Mouse (Mus musculus): ENCODE results near the gene Proser1. TPM values are rescaled to one million over a fixed set of nuclear protein-coding genes. Genes with fewer than 3 reads are reported as not detected.

Proser1 gene
- polyA plus RNA-seq, 1 experiment from 2014 or later: 17.6 TPM

GRCm38 (mm10) chr3:53469650-53470049 lies 6.2 kb downstream of the Proser1 start:
- H3K4me1 ChIP-seq (ENCODE audit: control insufficient read depth, insufficient read depth, low read length): peaks cover 18% of the 10 kb centered on the region
- H3K4me3 ChIP-seq (ENCODE audit: low read depth, low read length): no peak overlapping the region
- H3K27me3 ChIP-seq (ENCODE audit: control insufficient read depth, insufficient read depth, low read length): no peaks in the 10 kb centered on the region
- WGBS (ENCODE audit: insufficient replicate concordance): 95% methylated on average over 5 of the region's 5 CpGs
- no peak overlapping the region for H3K9ac ChIP-seq (ENCODE audit: low read depth, low read length)
- no peak overlapping the region for H3K27ac ChIP-seq (ENCODE audit: low read depth, low read length)
- no peak overlapping the region for H3K4me2 ChIP-seq
- no peak for ATAC-seq (replicated peaks; ENCODE audit: insufficient number of reproducible peaks, low FRiP score, low TSS enrichment)
- peaks cover 11% of the 10 kb centered on the region for H3K36me3 ChIP-seq (ENCODE audit: control insufficient read depth, insufficient read depth, low read length)
- H3K9me3 ChIP-seq (replicated peaks; ENCODE audit: control insufficient read depth, low read length): no peaks in the 10 kb centered on the region

GRCm38 (mm10) chr3:53472061-53472460 lies 8.6 kb downstream of the Proser1 start:
- Histone ChIP-seq H3K4me1 (ENCODE audit: control insufficient read depth, insufficient read depth, low read length) (peaks cover 4% of the 10 kb centered on the region; the same call in 1 of the 2 replicates), H3K4me2 (no peak overlapping the region), H3K4me3 (ENCODE audit: low read depth, low read length) (no peak overlapping the region), H3K27me3 (ENCODE audit: control insufficient read depth, insufficient read depth, low read length) (no peaks in the 10 kb centered on the region), H3K36me3 (ENCODE audit: control insufficient read depth, insufficient read depth, low read length) (peaks cover 23% of the 10 kb centered on the region), H3K9ac (ENCODE audit: low read depth, low read length) (no peak overlapping the region), H3K27ac (ENCODE audit: low read depth, low read length) (no peak overlapping the region), H3K9me3 (replicated peaks; ENCODE audit: control insufficient read depth, low read length) (no peaks in the 10 kb centered on the region)
- no peak for ATAC-seq (replicated peaks; ENCODE audit: insufficient number of reproducible peaks, low FRiP score, low TSS enrichment)
- 94% methylated on average over 5 of the region's 5 CpGs for WGBS (ENCODE audit: insufficient replicate concordance)

- H3K27me3 ChIP-seq (ENCODE audit: control insufficient read depth, insufficient read depth, low read length): no peaks in the 10 kb centered on the region
- WGBS (ENCODE audit: insufficient replicate concordance): 77% methylated on average over 4 of the region's 4 CpGs
- H3K4me3 ChIP-seq (ENCODE audit: low read depth, low read length): no peak overlapping the region
- H3K27ac ChIP-seq (ENCODE audit: low read depth, low read length): no peak overlapping the region
- peaks cover 40% of the 10 kb centered on the region for H3K36me3 ChIP-seq (ENCODE audit: control insufficient read depth, insufficient read depth, low read length)
- no peak for ATAC-seq (replicated peaks; ENCODE audit: insufficient number of reproducible peaks, low FRiP score, low TSS enrichment)
- no peak overlapping the region for H3K4me2 ChIP-seq
- no peaks in the 10 kb centered on the region for H3K4me1 ChIP-seq (ENCODE audit: control insufficient read depth, insufficient read depth, low read length)
- no peaks in the 10 kb centered on the region for H3K9me3 ChIP-seq (replicated peaks; ENCODE audit: control insufficient read depth, low read length)
- no peak overlapping the region for H3K9ac ChIP-seq (ENCODE audit: low read depth, low read length)
These were observed 10.7 kb downstream of the Proser1 start for GRCm38 (mm10) chr3:53474179-53474578.

GRCm38 (mm10) chr3:53475889-53476288 lies 12.4 kb downstream of the Proser1 start:
- H3K4me3 ChIP-seq (ENCODE audit: low read depth, low read length): no peak overlapping the region
- no peak overlapping the region for H3K4me2 ChIP-seq
- WGBS (ENCODE audit: insufficient replicate concordance): 56% methylated on average over 6 of the region's 6 CpGs
- no peaks in the 10 kb centered on the region for H3K4me1 ChIP-seq (ENCODE audit: control insufficient read depth, insufficient read depth, low read length)
- H3K9ac ChIP-seq (ENCODE audit: low read depth, low read length): no peak overlapping the region
- H3K9me3 ChIP-seq (replicated peaks; ENCODE audit: control insufficient read depth, low read length): no peaks in the 10 kb centered on the region
- H3K27ac ChIP-seq (ENCODE audit: low read depth, low read length): no peak overlapping the region
- ATAC-seq (replicated peaks; ENCODE audit: insufficient number of reproducible peaks, low FRiP score, low TSS enrichment): no peak
- H3K27me3 ChIP-seq (ENCODE audit: control insufficient read depth, insufficient read depth, low read length): no peaks in the 10 kb centered on the region
- peaks cover 46% of the 10 kb centered on the region for H3K36me3 ChIP-seq (ENCODE audit: control insufficient read depth, insufficient read depth, low read length)

GRCm38 (mm10) chr3:53477468-53477867 lies 14.0 kb downstream of the Proser1 start:
- no peaks in the 10 kb centered on the region for H3K27me3 ChIP-seq (ENCODE audit: control insufficient read depth, insufficient read depth, low read length)
- H3K27ac ChIP-seq (ENCODE audit: low read depth, low read length): no peak overlapping the region
- no peaks in the 10 kb centered on the region for H3K9me3 ChIP-seq (replicated peaks; ENCODE audit: control insufficient read depth, low read length)
- H3K4me2 ChIP-seq: no peak overlapping the region
- 92% methylated on average over 17 of the region's 17 CpGs for WGBS (ENCODE audit: insufficient replicate concordance)
- ATAC-seq (replicated peaks; ENCODE audit: insufficient number of reproducible peaks, low FRiP score, low TSS enrichment): no peak
- no peak overlapping the region for H3K4me3 ChIP-seq (ENCODE audit: low read depth, low read length)
- H3K4me1 ChIP-seq (ENCODE audit: control insufficient read depth, insufficient read depth, low read length): no peaks in the 10 kb centered on the region
- peaks cover 51% of the 10 kb centered on the region for H3K36me3 ChIP-seq (ENCODE audit: control insufficient read depth, insufficient read depth, low read length)
- no peak overlapping the region for H3K9ac ChIP-seq (ENCODE audit: low read depth, low read length)

- Histone ChIP-seq H3K4me1 (ENCODE audit: control insufficient read depth, insufficient read depth, low read length) (no peaks in the 10 kb centered on the region), H3K27ac (ENCODE audit: low read depth, low read length) (no peak overlapping the region), H3K27me3 (ENCODE audit: control insufficient read depth, insufficient read depth, low read length) (no peaks in the 10 kb centered on the region), H3K36me3 (ENCODE audit: control insufficient read depth, insufficient read depth, low read length) (peaks cover 46% of the 10 kb centered on the region), H3K4me3 (ENCODE audit: low read depth, low read length) (no peak overlapping the region), H3K9me3 (replicated peaks; ENCODE audit: control insufficient read depth, low read length) (no peaks in the 10 kb centered on the region), H3K9ac (ENCODE audit: low read depth, low read length) (no peak overlapping the region), H3K4me2 (no peak overlapping the region)
- ATAC-seq (replicated peaks; ENCODE audit: insufficient number of reproducible peaks, low FRiP score, low TSS enrichment): peak; percentile 52; the same call in 1 of the 2 replicates
- WGBS (ENCODE audit: insufficient replicate concordance): 94% methylated on average over 30 of the region's 30 CpGs
These were observed 15.1 kb downstream of the Proser1 start for GRCm38 (mm10) chr3:53478419-53479046.

GRCm38 (mm10) chr3:53483414-53484059 lies 20.1 kb downstream of the Proser1 start:
- H3K9me3 ChIP-seq (replicated peaks; ENCODE audit: control insufficient read depth, low read length): no peaks in the 10 kb centered on the region
- H3K36me3 ChIP-seq (ENCODE audit: control insufficient read depth, insufficient read depth, low read length): peaks cover 20% of the 10 kb centered on the region
- 82% methylated on average over 8 of the region's 8 CpGs for WGBS (ENCODE audit: insufficient replicate concordance)
- H3K4me1 ChIP-seq (ENCODE audit: control insufficient read depth, insufficient read depth, low read length): peaks cover 16% of the 10 kb centered on the region; the same call in 1 of the 2 replicates
- H3K4me2 ChIP-seq: no peak overlapping the region
- H3K9ac ChIP-seq (ENCODE audit: low read depth, low read length): no peak overlapping the region
- ATAC-seq (replicated peaks; ENCODE audit: insufficient number of reproducible peaks, low FRiP score, low TSS enrichment): no peak
- H3K4me3 ChIP-seq (ENCODE audit: low read depth, low read length): no peak overlapping the region
- H3K27me3 ChIP-seq (ENCODE audit: control insufficient read depth, insufficient read depth, low read length): no peaks in the 10 kb centered on the region
- 0 out of 2 replicates have a peak overlapping the region, but pooled peaks have one; percentile 29 for H3K27ac ChIP-seq (ENCODE audit: low read depth, low read length)

- Histone ChIP-seq H3K9me3 (replicated peaks; ENCODE audit: control insufficient read depth, low read length) (no peaks in the 10 kb centered on the region), H3K27me3 (ENCODE audit: control insufficient read depth, insufficient read depth, low read length) (no peaks in the 10 kb centered on the region), H3K4me2 (no peak overlapping the region), H3K4me3 (ENCODE audit: low read depth, low read length) (no peak overlapping the region), H3K4me1 (ENCODE audit: control insufficient read depth, insufficient read depth, low read length) (peaks cover 16% of the 10 kb centered on the region; the same call in 1 of the 2 replicates), H3K9ac (ENCODE audit: low read depth, low read length) (no peak overlapping the region), H3K36me3 (ENCODE audit: control insufficient read depth, insufficient read depth, low read length) (peaks cover 5% of the 10 kb centered on the region), H3K27ac (ENCODE audit: low read depth, low read length) (peak overlapping the region; percentile 58)
- WGBS (ENCODE audit: insufficient replicate concordance): 73% methylated on average over 10 of the region's 10 CpGs
- ATAC-seq (replicated peaks; ENCODE audit: insufficient number of reproducible peaks, low FRiP score, low TSS enrichment): no peak
These were observed 23.1 kb downstream of the Proser1 start for GRCm38 (mm10) chr3:53486561-53486960.

All from heart, embryonic 11.5 days (tissue).